Mouse (Mus musculus) embryonic fibroblast, embryonic 13.5 days (primary cell): ENCODE measurements around the gene Tbc1d10c.

Experiments used
- CTCF ChIP-seq: IDR thresholded peaks from 2 replicates; pipeline ENCODE4 v1.5.1; 2011; ENCODE audit warnings: mild to moderate bottlenecking, control low read depth, low read length, moderate library complexity, borderline replicate concordance; ENCODE audit not compliant: insufficient read depth
- POLR2A ChIP-seq: IDR thresholded peaks from 2 replicates; pipeline ENCODE4 v1.6.1; 2011; ENCODE audit warnings: low read depth, mild to moderate bottlenecking, control low read depth, low read length, moderate library complexity

DNA sequence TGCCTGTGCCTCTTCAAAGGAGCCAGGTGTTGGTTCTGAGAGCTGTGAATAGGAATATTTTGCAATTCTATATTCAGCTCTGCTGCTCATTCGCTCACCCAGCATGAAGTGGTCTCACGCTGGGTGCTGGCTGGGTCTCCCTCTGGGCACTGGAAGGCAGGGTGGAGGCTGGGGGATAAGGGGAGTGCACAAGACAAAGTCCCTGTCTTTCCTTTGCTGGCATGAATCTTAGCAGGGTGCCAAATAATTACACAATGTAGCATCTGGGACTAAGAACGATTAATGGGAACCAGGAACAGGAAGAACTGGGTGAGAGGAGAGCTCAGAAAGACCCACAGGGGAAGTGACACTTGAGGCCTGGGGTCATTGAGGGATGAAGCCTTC is 44.1 kb downstream of the Tbc1d10c start:
- TF ChIP-seq CTCF (no peak), POLR2A (no peak)
